Comparison of ENCODE assay signal across 7 mouse cellular contexts in the genomic region with DNA sequence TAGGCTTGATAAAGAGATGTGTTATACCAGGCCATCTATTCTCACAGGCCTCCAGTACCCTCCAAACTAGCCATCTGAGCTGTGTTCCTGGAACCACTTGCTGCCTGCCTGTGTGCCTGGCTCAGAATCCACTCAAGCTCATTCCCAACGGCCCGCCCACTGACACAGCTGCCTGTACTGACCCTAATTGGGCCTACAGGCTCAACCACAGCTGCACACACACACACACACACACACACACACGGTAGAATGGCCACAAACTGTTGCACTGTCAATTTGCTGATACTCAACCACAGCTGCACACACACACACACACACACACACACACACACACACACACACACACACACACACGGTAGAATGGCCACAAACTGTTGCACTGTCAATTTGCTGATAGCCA. TPM values are rescaled to one million over a fixed set of nuclear protein-coding genes. Genes with fewer than 3 reads are reported as not detected.
DNase-seq lines count a peak whose midpoint lies in the region; ATAC-seq and TF ChIP-seq lines count a peak whose summit lies in the region.
"Not testable (repeated sequence)": the region's sequence is repeated elsewhere in the genome, so short reads cannot be mapped to it uniquely, and the experiment has no call there.

No protein-coding gene starts in this region.

- H3K9ac ChIP-seq in liver, embryonic 15.5 days: not testable (repeated sequence)

- WGBS in liver, embryonic 15.5 days (ENCODE audit: insufficient replicate concordance): 64% methylated on average over 4 of the region's 4 CpGs

- H3K36me3 ChIP-seq in liver, embryonic 15.5 days (replicated peaks): peaks cover 56% of the 10 kb centered on the region

- not testable (repeated sequence) for TF ChIP-seq CTCF in brain, embryonic 14.5 days (IDR thresholded peaks at IDR 0.05; ENCODE audit: borderline replicate concordance, extremely low read depth, insufficient read depth, insufficient read length)

- H3K4me3 ChIP-seq in liver, embryonic 15.5 days (replicated peaks): not testable (repeated sequence)

- peak; percentile 11; the same call in 1 of the 2 replicates for ATAC-seq in erythroid progenitor cell, adult 5-6 weeks (replicated peaks; ENCODE audit: low FRiP score, poor library complexity, severe bottlenecking)
- ATAC-seq in liver, embryonic 15.5 days (ENCODE audit: insufficient read depth): peak; percentile 18

- H3K9me3 ChIP-seq in liver, embryonic 15.5 days (replicated peaks): not testable (repeated sequence)

- intact Hi-C loops in heart, postnatal 10 days (cut with DNase I): loop anchor here (5.0 kb wide), 1 partner anchor 53 kb away; no protein-coding TSS in a partner anchor

- TF ChIP-seq POLR2A in brain, embryonic 14.5 days (IDR thresholded peaks at IDR 0.05; ENCODE audit: borderline replicate concordance, extremely low read depth, insufficient read depth, insufficient read length, poor library complexity, severe bottlenecking): not testable (repeated sequence)

- H3K4me2 ChIP-seq in liver, embryonic 15.5 days: not testable (repeated sequence)

- H3K27ac ChIP-seq in liver, embryonic 15.5 days (replicated peaks): 0 out of 2 replicates have a peak overlapping the region, but pooled peaks have one; percentile 24

- not testable (repeated sequence) for H3K27me3 ChIP-seq in liver, embryonic 15.5 days

- peak; percentile 51 for DNase-seq in 416B (ENCODE audit: low read depth)
- DNase-seq in brain, embryonic 14.5 days (ENCODE audit: low read depth): peak; percentile 13
- DNase-seq in heart, postnatal 10 days: peak; percentile 27 to 40
- peak; percentile 29 for DNase-seq in liver
- peak; percentile 73 for DNase-seq in retina, embryonic 14.5 days (ENCODE audit: low spot score)

- H3K4me1 ChIP-seq in liver, embryonic 15.5 days (replicated peaks): not testable (repeated sequence)

RNA-seq across cellular contexts. Expression of a gene that starts 32.1 kb away (rescaled TPM):
- polyA plus RNA-seq in brain, embryonic 14.5 days (2012; rRNA removed): 15.0 and 18.4 TPM in 2 replicates
- total RNA-seq in erythroid progenitor cell, adult 5-6 weeks (2015; ENCODE audit: low replicate concordance): 3,888 and 3,969 TPM in 2 replicates
- total RNA-seq in erythroid progenitor cell, adult 5-6 weeks (2017; ENCODE audit: low replicate concordance): 4,642 and 5,347 TPM in 2 replicates
- total RNA-seq in heart, postnatal 10 days (2021): 10 to 100 TPM; 33.3 to 39.2 TPM
- 99.4 and 99.7 TPM in 2 replicates for polyA plus RNA-seq in liver, embryonic 15.5 days (2015; fragmentation: Nextera tagmentation; extraction: Ambion mirVana)

Comparison
In these comparisons a context has a peak if more than half of its experiments do, and no peak if none do; other contexts are left out.
1. DNase-seq: peak in every context shown above with its lines; median percentile 73 in retina, embryonic 14.5 days; 51 in 416B; 34 in heart, postnatal 10 days; 29 in liver; 13 in brain, embryonic 14.5 days.
2. RNA of a gene that starts 32.1 kb away (total RNA-seq): 3,888 to 5,347 TPM in erythroid progenitor cell, adult 5-6 weeks; 33.3 to 39.2 TPM in heart, postnatal 10 days; every median in the first group is over 10 times any median in the second.